Mouse (Mus musculus): ENCODE data around the gene Kpnb1.

Kpnb1 gene

DNA sequence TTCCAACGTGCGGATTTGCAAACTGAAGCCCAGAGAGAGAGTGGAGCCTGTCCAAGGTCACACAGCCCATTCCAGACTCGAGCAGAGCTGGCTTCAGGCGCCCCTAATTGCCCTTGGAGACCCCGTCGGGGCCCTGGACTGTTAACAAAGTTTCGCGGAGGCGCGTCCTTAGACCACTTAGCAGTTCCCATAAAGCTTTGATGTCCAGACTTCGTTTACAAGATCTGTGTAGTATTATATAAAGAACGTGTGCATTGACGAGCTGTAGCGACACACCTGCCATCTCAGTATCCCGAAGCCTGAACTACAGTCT is 918 bp upstream of the Kpnb1 start:
- in situ Hi-C loops (cut with MboI; ENCODE audit: unreplicated experiment in 2 of 2), result loop anchor here in 1 of 2 experiments (5.0 kb wide), 1 partner anchor 271 kb away; the partner anchor contains the start of gene Cdk5rap3

DNA sequence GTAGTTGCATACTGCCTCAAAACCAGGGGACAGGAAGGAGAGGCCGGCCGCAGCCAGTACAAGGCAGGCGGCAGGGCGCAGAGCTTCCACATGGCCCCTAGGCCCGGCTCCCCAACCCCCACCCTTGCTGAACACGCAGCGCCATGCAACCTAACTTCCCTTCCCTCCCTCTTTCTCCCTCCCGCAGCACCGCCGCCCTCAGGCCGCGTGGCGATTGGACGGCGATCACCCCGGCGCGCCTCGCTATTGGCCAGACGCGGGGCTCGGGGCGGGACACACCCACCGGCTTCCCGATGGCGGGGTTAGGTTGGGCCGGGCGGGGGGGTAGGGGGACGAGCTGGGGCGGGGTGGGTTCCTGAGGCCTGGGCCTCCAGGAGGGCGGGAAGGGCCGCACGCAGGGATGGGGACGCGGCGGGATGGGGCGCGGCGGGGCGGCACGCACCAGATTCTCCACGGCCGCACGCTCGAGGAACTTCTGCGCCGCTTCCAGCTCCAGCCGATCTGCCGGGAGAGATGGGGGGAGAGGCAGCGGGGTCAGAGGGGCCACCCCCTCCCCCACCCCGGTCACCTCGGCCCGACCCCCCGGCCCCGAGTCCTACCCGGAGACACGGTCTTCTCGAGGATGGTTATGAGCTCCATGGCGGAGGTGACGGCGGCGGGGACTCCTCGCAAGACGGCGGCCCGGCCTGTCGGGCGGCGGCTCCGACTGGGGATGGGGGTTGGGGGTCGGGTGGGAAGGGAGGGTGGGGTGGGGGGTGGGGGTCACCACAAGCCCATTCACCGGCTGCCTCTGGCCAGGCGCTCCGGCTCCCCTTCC is 526 bp downstream of the Kpnb1 start:
- in situ Hi-C loops (cut with MboI; ENCODE audit: unreplicated experiment in 2 of 2), result loop anchor here in 1 of 2 experiments (5.0 kb wide), 1 partner anchor 270 kb away; the partner anchor contains the start of gene Cdk5rap3

DNA sequence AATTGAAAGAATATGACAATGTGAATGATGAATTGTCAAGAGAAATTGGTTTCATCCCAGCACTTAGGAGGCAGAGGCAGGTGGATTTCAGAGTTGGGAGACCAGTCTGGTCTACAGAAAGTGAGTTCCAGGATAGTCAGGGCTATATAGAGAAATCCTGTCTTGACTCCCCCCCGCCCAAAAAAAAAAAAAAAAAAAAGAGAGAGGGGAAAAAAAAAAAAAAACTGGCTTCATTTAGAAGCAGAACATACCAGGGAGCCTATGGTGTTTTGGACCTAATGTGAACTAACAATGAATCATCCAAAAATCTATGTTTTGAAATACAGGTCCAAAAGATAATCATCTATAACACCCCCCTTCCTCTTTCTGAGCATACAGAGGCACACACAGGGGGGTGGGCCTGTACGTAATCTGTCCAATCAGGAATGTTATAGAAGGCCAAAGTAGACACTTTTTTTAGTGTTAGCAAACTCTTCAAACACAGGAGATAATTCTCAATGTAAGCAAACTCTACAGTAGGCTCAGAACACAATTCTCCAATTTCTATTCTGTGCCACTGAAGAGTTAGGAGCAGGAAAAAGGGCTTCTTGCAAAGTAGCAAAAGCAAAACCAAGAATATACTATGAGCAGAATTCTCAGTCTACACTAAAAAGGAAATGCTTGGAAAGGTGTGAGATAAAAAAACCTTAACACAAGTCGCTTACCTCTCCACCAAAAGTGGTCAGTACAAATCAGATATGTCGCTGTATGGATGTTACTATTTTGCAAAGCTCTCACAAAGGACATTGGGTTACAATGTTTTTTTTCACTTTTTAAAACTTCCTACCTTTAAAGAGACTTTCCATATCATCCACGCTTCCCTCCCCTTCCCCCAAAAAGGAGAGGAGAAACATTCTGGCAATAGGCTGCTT is 1.7 kb downstream of the Kpnb1 start:
- in situ Hi-C loops (cut with MboI; ENCODE audit: unreplicated experiment in 2 of 2), result loop anchor here in 1 of 2 experiments (5.0 kb wide), 1 partner anchor 269 kb away; the partner anchor contains the start of gene Cdk5rap3

DNA sequence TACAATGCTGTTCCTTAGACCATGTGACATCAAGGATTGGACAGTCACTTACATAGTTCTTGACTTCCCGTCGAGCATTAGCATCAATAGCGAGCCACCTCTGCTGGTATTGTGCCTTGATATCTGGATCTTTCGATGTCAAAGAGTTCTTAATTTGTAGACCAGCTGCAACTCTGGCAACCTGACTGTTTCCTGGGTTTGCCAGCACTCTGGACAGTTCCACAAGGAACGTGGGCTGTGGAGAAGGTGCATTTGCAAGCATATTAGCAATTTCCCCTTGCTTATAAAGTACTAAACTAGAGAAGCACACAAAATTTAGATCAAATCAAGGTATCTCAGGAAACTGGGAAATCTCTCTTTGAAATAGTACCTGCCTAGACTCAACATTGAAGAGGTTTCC is 2.8 kb downstream of the Kpnb1 start:
- in situ Hi-C loops (cut with MboI; ENCODE audit: unreplicated experiment in 2 of 2), result loop anchor here in 1 of 2 experiments (5.0 kb wide), 1 partner anchor 268 kb away; the partner anchor contains the start of gene Cdk5rap3

DNA sequence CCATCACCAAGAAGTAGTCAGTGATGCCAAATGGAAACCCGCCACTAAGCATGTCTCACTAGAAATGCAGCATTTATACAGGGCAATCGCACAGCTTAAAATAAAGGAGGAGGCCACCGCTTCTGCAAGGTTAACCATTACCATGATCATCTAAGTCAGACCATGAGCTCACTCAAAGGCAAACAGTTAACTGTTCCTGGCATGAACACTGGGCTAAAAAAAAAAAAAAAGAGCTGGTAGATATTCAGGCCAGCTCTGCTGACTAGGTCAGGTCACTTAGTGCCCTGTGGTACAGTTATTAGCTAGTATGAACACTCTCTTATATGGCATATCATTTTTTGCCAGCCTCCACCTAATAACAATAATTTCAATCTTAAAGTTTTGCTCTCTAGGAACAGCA is 5.2 kb downstream of the Kpnb1 start:
- in situ Hi-C loops (cut with MboI; ENCODE audit: unreplicated experiment in 2 of 2), result no loop called here

DNA sequence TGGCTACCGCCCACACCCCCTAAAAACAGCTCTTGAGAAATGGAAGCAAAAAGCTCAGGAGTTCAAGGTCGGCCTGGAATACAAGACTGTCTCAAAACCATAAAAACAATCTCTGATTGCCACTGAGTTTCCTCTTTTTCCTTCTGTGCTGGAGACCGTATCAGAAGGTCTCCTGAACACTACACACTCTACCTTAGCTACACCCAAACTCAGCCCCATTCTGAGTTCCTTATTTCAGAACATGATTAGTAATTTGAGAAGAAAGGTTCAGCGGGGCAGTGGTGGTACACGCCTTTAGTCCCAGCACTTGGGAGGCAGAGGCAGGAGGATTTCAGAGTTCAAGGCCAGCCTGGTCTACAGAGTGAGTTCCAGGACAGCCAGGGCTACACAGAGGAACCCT is 6.6 kb downstream of the Kpnb1 start:
- in situ Hi-C loops (cut with MboI; ENCODE audit: unreplicated experiment in 2 of 2), result no loop called here

DNA sequence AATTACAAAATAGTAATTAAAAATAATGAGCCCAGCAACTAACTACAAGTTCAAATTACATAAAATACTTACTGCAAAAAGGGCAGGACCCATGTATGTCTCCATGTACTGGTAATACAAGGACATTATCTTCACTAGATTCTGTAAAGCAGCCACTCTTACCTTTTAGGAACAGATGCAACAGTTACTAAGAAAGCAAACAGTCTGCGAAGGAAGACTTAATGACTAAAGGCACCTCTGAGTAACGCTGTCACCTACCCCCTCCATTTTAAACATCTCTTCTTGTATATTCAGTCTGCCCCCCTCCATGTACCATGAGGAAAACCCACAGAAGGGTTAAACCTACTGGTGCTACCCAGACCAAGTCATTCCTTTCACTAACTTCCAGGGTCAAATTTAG is 9.5 kb downstream of the Kpnb1 start:
- in situ Hi-C loops (cut with MboI; ENCODE audit: unreplicated experiment in 2 of 2), result no loop called here

DNA sequence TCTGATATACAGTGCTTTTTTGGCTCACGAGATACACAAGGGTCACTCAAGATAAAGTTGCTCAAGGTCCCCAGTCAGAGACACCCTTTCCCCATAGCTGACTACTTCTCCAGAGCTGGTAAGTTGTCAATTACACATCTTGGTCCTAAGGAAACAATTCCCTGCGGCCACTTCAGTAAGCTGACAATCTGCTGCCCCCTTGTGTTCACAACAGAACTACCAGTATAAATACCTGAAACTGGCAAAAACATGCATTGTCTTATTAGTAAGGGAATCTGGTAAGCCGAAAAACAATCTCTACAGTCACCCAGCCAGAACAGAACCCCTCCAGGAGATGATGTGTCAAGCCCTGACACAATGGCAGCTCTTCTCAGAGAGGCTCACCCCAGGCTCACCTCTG is 10.8 kb downstream of the Kpnb1 start:
- in situ Hi-C loops (cut with MboI; ENCODE audit: unreplicated experiment in 2 of 2), result no loop called here

DNA sequence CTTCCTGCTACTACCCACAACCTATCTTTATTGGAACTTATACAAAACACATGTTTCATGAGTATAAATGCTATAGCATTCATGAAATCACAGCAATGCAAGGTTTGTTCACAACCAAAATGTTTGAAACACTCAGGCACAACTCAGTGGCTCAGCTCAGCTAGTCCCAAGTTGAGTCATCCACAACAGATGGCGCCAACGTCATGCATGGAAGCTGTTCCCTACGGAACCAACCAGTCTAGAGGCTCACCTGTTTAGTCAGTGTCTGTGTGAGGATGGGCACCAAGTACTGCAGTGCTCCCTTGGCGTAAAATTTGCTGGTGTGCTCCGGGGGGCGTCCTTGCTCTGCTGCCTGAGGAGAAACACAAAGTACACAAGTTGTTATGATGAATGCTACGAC is 12.2 kb downstream of the Kpnb1 start:
- in situ Hi-C loops (cut with MboI; ENCODE audit: unreplicated experiment in 2 of 2), result no loop called here

DNA sequence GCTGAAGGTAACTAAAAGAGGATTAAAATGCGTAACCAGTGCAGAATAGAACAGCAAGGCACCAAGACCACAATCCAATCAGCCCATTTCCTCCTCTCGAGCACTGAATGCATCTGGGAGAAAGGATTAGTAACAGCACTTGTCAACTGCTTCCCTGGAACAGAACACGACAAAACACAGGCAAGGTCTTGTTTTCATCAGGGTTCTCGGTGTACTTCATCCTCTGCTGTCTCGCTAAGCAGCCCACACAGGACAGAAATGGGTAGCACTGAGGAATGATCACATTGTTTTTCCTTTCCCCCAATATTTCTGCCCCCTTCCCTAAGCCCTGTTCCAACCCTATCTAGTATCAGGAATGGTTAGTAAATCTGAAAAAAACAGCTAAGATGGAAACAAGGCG is 27.3 kb downstream of the Kpnb1 start:
- in situ Hi-C loops (cut with MboI; ENCODE audit: unreplicated experiment in 2 of 2), result no loop called here

DNA sequence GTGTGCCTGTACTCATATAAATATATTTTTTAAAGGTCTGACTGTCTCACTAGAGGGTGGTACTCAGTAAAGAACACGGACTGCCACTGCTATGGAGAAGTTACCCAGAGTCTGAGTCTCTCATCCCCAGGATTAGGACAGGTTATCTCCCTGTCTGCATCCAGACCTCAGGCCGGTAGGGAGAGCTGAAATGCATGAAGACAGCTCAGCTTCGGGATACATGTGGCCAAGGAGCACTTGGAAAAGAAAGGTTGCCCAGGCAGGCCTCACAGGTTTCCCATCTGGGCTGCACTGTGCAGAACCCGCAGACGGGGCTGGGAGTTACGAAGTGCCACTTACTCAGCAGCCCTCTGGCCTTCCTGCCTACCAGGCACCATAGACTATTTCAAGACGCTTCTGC is 30.7 kb downstream of the Kpnb1 start:
- in situ Hi-C loops (cut with MboI; ENCODE audit: unreplicated experiment in 2 of 2), result no loop called here

DNA sequence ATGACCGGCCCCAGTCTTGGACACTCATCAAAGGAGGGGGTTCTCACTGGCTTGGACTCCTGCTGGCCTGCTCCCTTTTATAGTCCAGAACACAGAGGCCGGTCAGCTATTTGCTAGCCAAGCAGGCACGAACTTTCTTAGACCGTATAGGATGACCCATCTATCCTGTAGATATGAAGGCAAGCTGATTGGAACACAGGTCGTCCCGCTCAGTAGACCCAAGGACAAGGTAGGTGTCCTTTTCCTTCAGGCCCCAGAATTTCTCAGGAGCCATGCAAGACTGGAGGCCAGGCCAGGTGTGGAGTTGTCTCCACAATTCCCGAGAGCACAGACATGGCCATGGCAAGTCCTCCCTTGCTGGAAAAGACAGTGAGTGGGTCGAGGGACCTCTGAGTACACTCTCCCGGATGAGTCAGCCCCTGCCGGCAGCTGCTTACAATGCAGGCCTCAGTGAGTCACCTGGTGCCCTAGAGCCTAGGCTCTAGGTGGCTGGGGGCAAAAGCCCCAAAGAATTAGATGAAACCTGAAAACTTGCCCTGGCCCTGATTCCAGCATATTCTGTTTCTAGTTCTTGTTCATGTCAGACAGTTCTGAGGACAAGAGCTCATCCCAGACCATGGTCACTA is 34.9 kb downstream of the Kpnb1 start:
- in situ Hi-C loops (cut with MboI; ENCODE audit: unreplicated experiment in 2 of 2), result no loop called here

DNA sequence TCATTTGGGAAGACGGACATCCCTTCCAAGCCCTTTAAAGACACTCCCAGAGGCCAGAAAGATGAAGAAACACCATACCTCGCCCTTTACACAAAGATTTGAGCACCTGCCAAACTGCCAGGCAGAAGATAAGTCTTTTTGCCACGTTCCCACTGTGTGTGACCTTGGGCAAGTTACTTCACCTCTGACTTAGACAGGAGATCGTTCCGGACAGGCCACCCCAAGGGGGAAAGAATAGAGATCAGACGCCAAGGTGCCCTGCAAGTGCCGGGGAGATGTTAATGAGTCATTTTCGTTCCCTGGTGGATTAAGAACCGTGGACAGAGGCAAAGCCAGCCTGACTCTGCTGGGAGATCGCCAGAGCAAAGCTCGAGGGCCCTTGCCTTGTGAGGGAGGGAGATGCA is 35.7 kb downstream of the Kpnb1 start:
- in situ Hi-C loops (cut with MboI; ENCODE audit: unreplicated experiment in 2 of 2), result no loop called here

DNA sequence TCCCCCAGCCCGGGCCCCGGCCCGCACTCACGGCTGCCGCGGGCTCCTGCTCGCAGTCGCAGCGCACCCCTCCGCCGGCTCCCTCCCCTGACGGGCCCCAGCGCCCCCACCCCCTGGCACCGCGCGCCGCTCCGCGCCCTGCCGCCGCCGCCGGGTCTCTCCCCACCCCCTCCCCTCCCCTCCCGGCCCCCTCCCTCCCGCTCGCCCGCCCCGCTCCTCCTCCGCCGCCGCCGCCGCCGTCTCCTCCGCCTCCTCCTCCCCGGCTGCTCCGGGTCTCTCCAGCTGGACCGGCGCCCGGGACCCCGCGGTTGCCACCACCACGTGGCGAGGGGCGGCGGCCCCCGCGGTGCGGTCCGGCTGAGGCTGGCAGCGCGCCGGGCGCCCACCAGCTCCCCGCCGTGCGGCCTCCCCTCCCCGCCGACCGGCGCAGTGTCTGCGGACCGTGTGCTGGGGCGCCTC is 36.3 kb downstream of the Kpnb1 start, which contains the start of gene Tbkbp1:
Tbkbp1 (minus strand) TSS at position 153 of the 459 bp plus-strand sequence.
- in situ Hi-C loops (cut with MboI; ENCODE audit: unreplicated experiment in 2 of 2), result no loop called here

DNA sequence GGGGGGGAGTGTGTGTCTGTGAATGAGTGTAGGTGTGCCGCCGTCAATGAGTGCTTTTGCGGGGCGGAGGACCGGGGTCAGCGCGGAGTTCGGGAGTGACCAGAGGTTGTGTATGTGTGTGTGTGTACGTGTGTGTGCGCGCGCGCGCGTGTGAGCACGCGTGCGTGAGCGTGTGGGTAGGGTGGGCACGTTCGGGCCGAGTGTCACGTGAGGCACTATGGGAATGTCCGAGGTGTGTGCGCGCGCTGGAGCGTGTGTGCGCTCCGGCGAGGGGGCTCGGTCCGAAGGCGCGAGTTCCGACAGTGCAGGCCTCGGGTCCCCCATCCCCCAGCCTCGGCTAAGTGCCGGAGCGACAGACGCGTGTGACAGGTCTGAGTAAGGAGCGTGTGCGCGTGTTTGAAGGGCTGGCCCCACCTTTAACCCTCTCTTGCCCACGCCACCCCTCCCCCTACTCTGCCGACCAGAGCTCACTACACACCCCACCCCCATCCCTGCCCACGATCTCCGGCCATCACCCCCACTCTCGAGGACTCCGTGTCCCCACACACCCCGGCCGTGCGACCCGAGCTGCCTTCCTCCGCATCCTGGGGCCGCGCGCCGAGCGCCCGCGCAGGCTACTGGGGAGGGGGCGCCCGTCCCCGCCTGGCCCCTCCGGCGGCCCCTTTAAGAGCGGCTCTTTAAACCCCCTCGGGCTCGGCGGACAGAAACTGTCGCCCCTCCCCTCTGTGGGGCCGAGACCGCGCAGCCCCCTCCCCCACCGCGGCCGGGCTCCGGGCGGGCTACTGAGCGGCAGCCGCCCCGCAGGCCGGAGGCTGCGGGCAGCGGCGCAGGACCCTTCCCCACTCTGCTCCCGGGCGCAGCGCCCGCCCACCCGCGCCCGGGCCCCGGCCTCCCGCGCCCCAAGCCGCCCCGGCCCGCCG is 37.0 kb downstream of the Kpnb1 start:
- in situ Hi-C loops (cut with MboI; ENCODE audit: unreplicated experiment in 2 of 2), result no loop called here

DNA sequence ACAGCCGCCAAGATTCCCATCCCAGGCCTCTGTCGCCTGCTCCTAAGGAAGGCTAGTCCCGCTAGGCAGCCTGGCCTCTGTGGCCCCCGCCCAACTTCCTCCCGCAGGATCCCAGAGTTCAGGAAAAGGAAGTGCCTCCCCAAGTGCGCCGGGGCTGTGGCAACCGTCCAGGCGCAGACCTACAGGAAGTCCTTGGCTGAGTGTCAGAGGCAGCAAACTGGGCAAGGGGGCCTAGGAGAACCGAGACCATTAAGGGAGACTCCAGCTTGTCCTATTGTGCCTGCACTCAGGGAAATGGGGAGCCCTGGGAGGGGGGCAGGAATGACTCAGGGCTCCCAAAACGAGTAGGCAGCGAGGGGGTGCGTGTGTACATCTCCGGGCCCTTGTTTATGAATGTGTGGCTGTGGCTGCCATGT is 37.7 kb downstream of the Kpnb1 start:
- in situ Hi-C loops (cut with MboI; ENCODE audit: unreplicated experiment in 2 of 2), result loop anchor here (5.0 kb wide), 1 partner anchor 48 kb away; no protein-coding TSS in a partner anchor

DNA sequence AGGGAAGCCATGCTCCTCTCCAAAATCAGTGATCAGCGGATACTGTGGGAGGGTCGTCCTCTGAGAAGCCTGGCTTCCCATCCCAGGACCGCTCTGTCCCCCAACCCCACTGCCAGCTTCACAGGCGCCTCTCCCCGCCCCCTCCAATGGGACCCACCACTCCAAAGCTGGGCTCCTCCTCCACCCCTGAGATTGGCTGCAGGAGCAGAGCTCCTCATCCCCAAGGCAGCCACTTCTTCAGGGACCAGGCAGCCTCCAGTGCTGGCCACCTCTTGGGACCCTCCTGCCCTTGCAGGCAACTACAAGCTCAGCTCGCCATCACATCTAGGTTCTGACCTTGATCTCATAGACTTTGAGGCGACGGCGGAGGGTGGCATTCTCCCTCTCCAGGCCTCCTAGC is 38.7 kb downstream of the Kpnb1 start:
- in situ Hi-C loops (cut with MboI; ENCODE audit: unreplicated experiment in 2 of 2), result loop anchor here (5.0 kb wide), 1 partner anchor 47 kb away; no protein-coding TSS in a partner anchor

DNA sequence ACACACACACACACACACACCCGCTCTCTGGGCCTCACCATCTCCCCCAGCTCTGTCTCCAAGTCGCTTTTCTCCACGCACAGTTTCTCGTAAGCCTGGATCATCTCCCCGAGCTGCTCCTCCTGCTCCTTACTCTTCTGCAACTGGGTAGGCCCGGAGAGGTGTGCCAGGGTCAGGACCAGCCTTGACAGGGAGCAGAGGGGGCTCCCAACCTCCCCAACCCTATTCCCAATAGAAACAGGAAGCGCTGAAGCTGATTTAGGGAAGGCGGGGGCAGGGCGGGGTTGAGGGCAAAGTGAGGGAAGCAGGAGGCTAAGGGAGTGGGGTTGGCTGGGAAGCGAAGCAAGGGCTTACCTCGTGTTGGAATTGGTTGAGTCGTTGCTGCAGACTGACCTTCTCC is 39.1 kb downstream of the Kpnb1 start:
- in situ Hi-C loops (cut with MboI; ENCODE audit: unreplicated experiment in 2 of 2), result loop anchor here (5.0 kb wide), 1 partner anchor 46 kb away; no protein-coding TSS in a partner anchor

DNA sequence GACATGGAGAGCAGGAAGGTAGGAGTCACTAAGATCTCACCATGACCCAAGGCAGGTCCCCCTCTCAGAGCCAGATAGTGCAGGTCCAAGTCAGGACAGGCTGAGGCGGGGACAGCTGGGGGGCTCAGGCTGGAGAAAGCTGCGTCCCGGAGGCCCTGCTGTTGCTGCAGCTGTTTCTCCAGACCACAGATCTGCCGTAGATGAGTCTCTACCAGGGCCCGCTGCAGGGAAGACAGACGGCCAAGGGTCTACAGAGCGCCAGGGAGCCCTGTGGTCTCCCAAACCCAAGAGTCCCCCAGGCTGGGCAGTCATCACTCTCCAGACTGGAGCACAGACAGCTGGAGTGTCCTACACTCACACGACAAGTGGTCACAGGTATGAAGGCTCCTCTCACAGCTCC is 40.3 kb downstream of the Kpnb1 start:
- in situ Hi-C loops (cut with MboI; ENCODE audit: unreplicated experiment in 2 of 2), result loop anchor here (5.0 kb wide), 1 partner anchor 45 kb away; no protein-coding TSS in a partner anchor
